Mouse (Mus musculus) intestine, embryonic 16.5 days (tissue): Measurements from ENCODE around the gene Gtf2i. TPM values are rescaled to one million over a fixed set of nuclear protein-coding genes. Genes with fewer than 3 reads are reported as not detected.
A peak's percentile ranks its signal among the peaks of the same experiment; 100 is the strongest.

ENCODE experiments used
- ATAC-seq: fragments of 200-750 bp; cut with Nextera tagmentation; 2 replicates; pipeline ENCODE4 v1.8.0; 2017; ENCODE audit warnings: moderate TSS enrichment, moderate library complexity
- H3K27ac ChIP-seq: fragments of 300-500 bp; sonication (generic); 2 replicates; pipeline ENCODE4 v1.5.1; 2014; ENCODE audit warnings: mild to moderate bottlenecking, low read length
- H3K27me3 ChIP-seq: fragments of 300-500 bp; sonication (generic); replicated peaks from 2 replicates; pipeline ENCODE4 v1.6.1; 2014; ENCODE audit warnings: low read length, control low read depth, mixed read lengths; ENCODE audit not compliant: control insufficient read depth, insufficient read depth
- H3K36me3 ChIP-seq: fragments of 300-500 bp; sonication (generic); 2 replicates; pipeline ENCODE4 v1.6.1; 2014; ENCODE audit warnings: low read length, control low read depth; ENCODE audit not compliant: control insufficient read depth, insufficient read depth
- H3K4me1 ChIP-seq: fragments of 300-500 bp; sonication (generic); 2 replicates; pipeline ENCODE4 v1.6.1; 2014; ENCODE audit warnings: low read length, control low read depth, mixed read lengths; ENCODE audit not compliant: control insufficient read depth, insufficient read depth
- H3K4me2 ChIP-seq: fragments of 300-500 bp; sonication (generic); 2 replicates; pipeline ENCODE4 v1.6.1; 2014; ENCODE audit warnings: low read depth, low read length, control low read depth
- H3K4me3 ChIP-seq: fragments of 300-500 bp; sonication (generic); 2 replicates; pipeline ENCODE4 v1.5.1; 2014; ENCODE audit warnings: mild to moderate bottlenecking, low read length
- H3K9ac ChIP-seq: fragments of 300-500 bp; sonication (generic); 2 replicates; pipeline ENCODE4 v1.6.1; 2014; ENCODE audit warnings: low read depth, low read length
- H3K9me3 ChIP-seq: fragments of 300-500 bp; sonication (generic); 2 replicates; pipeline ENCODE4 v1.6.1; 2016; ENCODE audit warnings: low read length, control low read depth; ENCODE audit not compliant: control insufficient read depth
- WGBS: fragments of 180-500 bp; shearing (Covaris S2); extraction: QIAGEN DNeasy Blood & Tissue Kit; methylation state at CpG from one replicate; pipeline ENCODE4 v1.1.7; 2014; 5-methylcytosine and 5-hydroxymethylcytosine counted together
- polyA plus RNA-seq: library from polyadenylated mRNA; unstranded; fragments of >200 nt; fragmentation: Nextera tagmentation; extraction: Ambion mirVana; gene quantifications from 2 replicates; pipeline ENCODE4 v1.2.1, GENCODE M21; 2015

Gene Gtf2i
- polyA plus RNA-seq, 1 experiment from 2014 or later: 86.7 TPM

GRCm38 (mm10) chr5:134294606-134295005 is 20.0 kb downstream of the Gtf2i start:
- no peak for ATAC-seq
- H3K36me3 ChIP-seq: peaks cover 9% of the 10 kb centered on the region
- H3K9ac ChIP-seq: no peak overlapping the region
- H3K27me3 ChIP-seq: no peaks in the 10 kb centered on the region
- H3K4me3 ChIP-seq: no peak overlapping the region
- H3K4me1 ChIP-seq: no peaks in the 10 kb centered on the region; the same call in 1 of the 2 replicates
- WGBS: 92% methylated on average over 7 of the region's 7 CpGs
- no peak overlapping the region for H3K4me2 ChIP-seq
- no peaks in the 10 kb centered on the region for H3K9me3 ChIP-seq
- no peak overlapping the region for H3K27ac ChIP-seq

GRCm38 (mm10) chr5:134291096-134291495 is 23.5 kb downstream of the Gtf2i start:
- no peak for ATAC-seq
- Histone ChIP-seq H3K9ac (no peak overlapping the region), H3K27me3 (no peaks in the 10 kb centered on the region), H3K4me3 (no peak overlapping the region), H3K4me1 (no peaks in the 10 kb centered on the region; the same call in 1 of the 2 replicates), H3K4me2 (no peak overlapping the region), H3K27ac (no peak overlapping the region), H3K36me3 (peaks cover 19% of the 10 kb centered on the region), H3K9me3 (no peaks in the 10 kb centered on the region)
- WGBS: 95% methylated on average over 6 of the region's 6 CpGs

GRCm38 (mm10) chr5:134289935-134290560 is 24.5 kb downstream of the Gtf2i start:
- Histone ChIP-seq H3K36me3 (peaks cover 25% of the 10 kb centered on the region), H3K27me3 (no peaks in the 10 kb centered on the region), H3K9me3 (no peaks in the 10 kb centered on the region), H3K4me2 (no peak overlapping the region), H3K4me1 (no peaks in the 10 kb centered on the region; the same call in 1 of the 2 replicates), H3K4me3 (no peak overlapping the region), H3K9ac (no peak overlapping the region), H3K27ac (no peak overlapping the region)
- no peak for ATAC-seq
- WGBS: 90% methylated on average over 12 of the region's 12 CpGs

GRCm38 (mm10) chr5:134288071-134288470 is 26.5 kb downstream of the Gtf2i start:
- Histone ChIP-seq H3K9me3 (no peaks in the 10 kb centered on the region), H3K4me2 (no peak overlapping the region), H3K9ac (no peak overlapping the region), H3K27ac (no peak overlapping the region), H3K27me3 (no peaks in the 10 kb centered on the region), H3K4me1 (no peaks in the 10 kb centered on the region; the same call in 1 of the 2 replicates), H3K4me3 (no peak overlapping the region), H3K36me3 (peaks cover 32% of the 10 kb centered on the region)
- WGBS: 91% methylated on average over 3 of the region's 3 CpGs
- no peak for ATAC-seq

- Histone ChIP-seq H3K4me1 (no peaks in the 10 kb centered on the region), H3K36me3 (peaks cover 40% of the 10 kb centered on the region), H3K4me2 (no peak overlapping the region), H3K9me3 (no peaks in the 10 kb centered on the region), H3K4me3 (no peak overlapping the region), H3K27me3 (no peaks in the 10 kb centered on the region), H3K9ac (no peak overlapping the region), H3K27ac (no peak overlapping the region)
- WGBS: 94% methylated on average over 12 of the region's 12 CpGs
- no peak for ATAC-seq
These were observed 29.6 kb downstream of the Gtf2i start for GRCm38 (mm10) chr5:134284921-134285320.

GRCm38 (mm10) chr5:134282603-134283002 is 32.0 kb downstream of the Gtf2i start:
- Histone ChIP-seq H3K27me3 (no peaks in the 10 kb centered on the region), H3K4me3 (no peak overlapping the region), H3K9ac (no peak overlapping the region), H3K27ac (no peak overlapping the region), H3K4me2 (no peak overlapping the region), H3K4me1 (no peaks in the 10 kb centered on the region), H3K9me3 (no peaks in the 10 kb centered on the region), H3K36me3 (peaks cover 43% of the 10 kb centered on the region)
- WGBS: 89% methylated on average over 9 of the region's 9 CpGs
- ATAC-seq: no peak

GRCm38 (mm10) chr5:134282076-134282475 is 32.5 kb downstream of the Gtf2i start:
- peaks cover 41% of the 10 kb centered on the region for H3K36me3 ChIP-seq

GRCm38 (mm10) chr5:134279371-134279770 is 35.2 kb downstream of the Gtf2i start:
- Histone ChIP-seq H3K4me3 (no peak overlapping the region), H3K27me3 (no peaks in the 10 kb centered on the region), H3K9me3 (no peaks in the 10 kb centered on the region), H3K36me3 (peaks cover 35% of the 10 kb centered on the region), H3K4me2 (no peak overlapping the region), H3K9ac (no peak overlapping the region), H3K27ac (no peak overlapping the region), H3K4me1 (no peaks in the 10 kb centered on the region; the same call in 1 of the 2 replicates)
- 81% methylated on average over 7 of the region's 7 CpGs for WGBS
- ATAC-seq: no peak

More at GRCm38 (mm10) chr5:134282076-134282475, 32.5 kb downstream of the Gtf2i start:
- Histone ChIP-seq H3K9me3 (no peaks in the 10 kb centered on the region), H3K4me1 (no peaks in the 10 kb centered on the region), H3K4me3 (no peak overlapping the region), H3K4me2 (no peak overlapping the region), H3K27ac (no peak overlapping the region), H3K27me3 (no peaks in the 10 kb centered on the region), H3K9ac (no peak overlapping the region)
- 71% methylated on average over 3 of the region's 3 CpGs for WGBS
- ATAC-seq: no peak

GRCm38 (mm10) chr5:134277109-134277508 is 37.5 kb downstream of the Gtf2i start:
- no peak overlapping the region for H3K4me2 ChIP-seq
- H3K27ac ChIP-seq: no peak overlapping the region
- WGBS: 92% methylated on average over 4 of the region's 4 CpGs
- no peak overlapping the region for H3K4me3 ChIP-seq
- H3K27me3 ChIP-seq: no peaks in the 10 kb centered on the region
- no peak overlapping the region for H3K9ac ChIP-seq
- no peaks in the 10 kb centered on the region; the same call in 1 of the 2 replicates for H3K4me1 ChIP-seq
- H3K9me3 ChIP-seq: no peaks in the 10 kb centered on the region
- H3K36me3 ChIP-seq: peaks cover 40% of the 10 kb centered on the region
- peak; percentile 47 for ATAC-seq

- no peak overlapping the region for H3K4me3 ChIP-seq
- H3K27ac ChIP-seq: no peak overlapping the region; the same call in 1 of the 2 replicates
- no peaks in the 10 kb centered on the region for H3K27me3 ChIP-seq
- 86% methylated on average over 10 of the region's 10 CpGs for WGBS
- H3K4me1 ChIP-seq: no peaks in the 10 kb centered on the region; the same call in 1 of the 2 replicates
- ATAC-seq: no peak
- H3K36me3 ChIP-seq: peaks cover 42% of the 10 kb centered on the region
- no peaks in the 10 kb centered on the region for H3K9me3 ChIP-seq
- no peak overlapping the region for H3K4me2 ChIP-seq
- H3K9ac ChIP-seq: no peak overlapping the region
These were observed 39.0 kb downstream of the Gtf2i start for GRCm38 (mm10) chr5:134275556-134275955.
